Mouse (Mus musculus): Measurements from ENCODE around the gene Tcf19. TPM values are rescaled to one million over a fixed set of nuclear protein-coding genes. Genes with fewer than 3 reads are reported as not detected.

Tcf19 gene
- polyA plus RNA-seq (2012; ENCODE audit: insufficient read depth, insufficient read length, missing spikeins): 19.5 and 22.6 TPM in 2 replicates

DNA sequence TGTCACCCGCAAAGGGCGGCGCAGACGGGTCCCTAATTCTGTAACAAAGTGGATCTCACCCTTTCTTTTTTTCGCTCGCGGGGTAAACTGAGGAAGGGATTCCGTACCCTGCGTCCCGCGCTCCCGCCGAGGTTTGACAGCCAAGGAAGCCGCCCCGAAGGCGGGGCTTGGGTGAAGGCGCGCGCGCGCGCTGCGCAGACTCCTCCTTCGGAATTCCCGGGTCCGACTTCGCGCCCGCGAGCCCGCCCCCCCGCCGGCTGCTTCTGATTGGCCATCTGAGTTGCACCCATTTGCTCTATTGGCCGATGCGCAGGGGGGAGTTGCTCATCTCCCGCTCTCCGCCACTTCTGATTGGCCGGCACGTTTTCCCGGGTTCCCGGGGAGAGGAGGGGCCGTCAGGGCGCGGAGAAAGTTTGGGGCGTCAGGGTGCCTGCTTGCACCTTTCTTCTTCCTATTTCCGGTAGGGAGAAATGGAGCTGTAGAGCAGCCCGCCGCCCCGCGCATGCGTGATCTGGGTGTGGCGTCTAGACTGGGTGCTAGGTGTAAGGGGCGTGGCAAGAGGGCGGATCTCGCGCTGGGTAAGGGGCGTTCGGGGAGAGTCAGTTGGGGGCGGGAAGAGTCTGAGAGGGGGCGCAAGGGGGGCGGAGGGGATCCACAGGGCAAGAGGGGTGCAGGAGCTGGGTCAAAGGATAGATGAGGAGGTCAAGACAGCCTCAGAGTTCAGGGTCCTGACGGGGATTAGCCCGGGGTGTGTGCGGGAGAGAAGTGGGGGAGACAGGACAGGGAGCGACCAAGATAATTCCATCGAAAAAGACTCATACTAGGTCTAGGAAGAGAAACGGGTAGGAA lies at the start of gene Tcf19, which contains the start of gene Cchcr1:
Tcf19 (minus strand) TSS at position 173 of the 849 bp plus-strand sequence.
Cchcr1 (plus strand) TSS at position 449 of the 849 bp plus-strand sequence.
- Histone ChIP-seq H3K4me3 (ENCODE audit: insufficient read depth, low read length) (peak within 1 kb of the TSS; percentile 62), H3K4me1 (ENCODE audit: control insufficient read depth, insufficient read depth, low read length) (peaks cover 14% of the 10 kb centered on the region), H3K27ac (ENCODE audit: insufficient read depth, low read depth, low read length) (no peak within 1 kb of the TSS)
- no peak for TF ChIP-seq POLR2A (IDR thresholded peaks at IDR 0.05; ENCODE audit: borderline replicate concordance, low read depth, low read length)
- TF ChIP-seq CTCF (IDR thresholded peaks at IDR 0.05; ENCODE audit: low read depth, low read length): no peak

DNA sequence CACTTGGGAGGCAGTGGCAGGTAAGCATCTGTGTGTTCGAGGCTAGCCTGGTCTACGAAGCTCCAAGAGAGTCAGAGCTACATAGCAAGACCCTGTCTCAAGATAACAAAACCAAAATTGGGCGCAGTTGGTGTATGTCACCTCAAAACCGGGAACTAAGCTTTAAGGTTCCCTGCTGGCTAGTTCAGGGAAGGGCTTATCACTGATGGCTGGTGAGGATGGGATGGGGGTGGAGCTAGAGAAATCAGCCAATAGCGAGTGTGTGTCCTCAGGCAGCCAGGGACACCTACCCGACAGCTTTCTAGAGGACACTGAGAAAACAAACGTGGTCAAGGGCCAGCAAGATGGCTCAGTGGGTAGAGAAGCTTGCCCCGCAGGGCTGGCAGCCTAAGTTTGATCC lies 41.6 kb upstream of the Tcf19 start:
- Histone ChIP-seq H3K4me1 (ENCODE audit: control insufficient read depth, insufficient read depth, low read length) (0 out of 2 replicates have a peak, but pooled peaks cover 3% of the 10 kb centered on the region), H3K4me3 (ENCODE audit: insufficient read depth, low read length) (no peak overlapping the region), H3K27ac (ENCODE audit: insufficient read depth, low read depth, low read length) (no peak overlapping the region)
- TF ChIP-seq POLR2A (IDR thresholded peaks at IDR 0.05; ENCODE audit: borderline replicate concordance, low read depth, low read length) (no peak), CTCF (IDR thresholded peaks at IDR 0.05; ENCODE audit: low read depth, low read length) (no peak)

DNA sequence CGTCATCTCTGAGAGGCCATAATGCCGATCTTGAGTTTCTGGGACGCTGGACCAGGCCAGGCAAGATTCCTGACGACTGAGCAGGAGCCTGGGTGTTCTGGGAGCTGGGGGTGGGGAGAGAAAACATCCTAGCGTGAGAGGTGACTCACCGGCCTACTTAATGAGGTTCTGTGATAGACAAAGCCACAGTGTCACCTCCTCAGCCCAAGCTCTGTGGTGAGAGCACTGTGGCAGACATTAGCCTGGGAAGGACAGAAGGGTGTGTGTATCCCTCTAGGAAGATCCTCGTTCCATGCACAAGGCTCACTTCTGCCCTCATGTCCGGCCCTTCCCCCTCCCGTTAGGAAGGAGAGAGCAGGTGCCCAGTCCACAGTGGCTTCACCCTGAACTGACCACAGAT lies 40.7 kb upstream of the Tcf19 start:
- H3K4me1 ChIP-seq (ENCODE audit: control insufficient read depth, insufficient read depth, low read length): 0 out of 2 replicates have a peak, but pooled peaks cover 3% of the 10 kb centered on the region
- no peak overlapping the region for H3K4me3 ChIP-seq (ENCODE audit: insufficient read depth, low read length)
- TF ChIP-seq CTCF (IDR thresholded peaks at IDR 0.05; ENCODE audit: low read depth, low read length) (no peak), POLR2A (IDR thresholded peaks at IDR 0.05; ENCODE audit: borderline replicate concordance, low read depth, low read length) (no peak)
- H3K27ac ChIP-seq (ENCODE audit: insufficient read depth, low read depth, low read length): no peak overlapping the region

DNA sequence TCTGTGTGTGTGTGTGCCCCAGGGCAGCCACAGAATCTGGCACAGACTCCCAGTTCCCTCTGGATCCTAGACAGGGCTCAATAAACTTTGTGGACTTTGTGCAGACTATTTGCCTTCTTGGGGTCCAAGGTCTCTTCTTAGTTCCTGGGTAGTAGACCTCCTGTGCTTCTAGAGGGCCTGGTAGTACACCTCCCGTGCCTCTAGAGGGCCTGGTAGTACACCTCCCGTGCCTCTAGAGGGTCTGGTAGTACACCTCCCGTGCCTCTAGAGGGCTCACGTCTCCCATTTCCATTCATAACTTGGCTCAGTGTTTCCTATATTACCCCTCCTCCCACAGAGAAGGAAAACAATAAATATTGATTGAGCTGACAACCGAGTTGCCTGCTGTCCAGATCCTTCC lies 40.2 kb upstream of the Tcf19 start:
- peak; percentile 30; the same call in 1 of the 2 replicates for TF ChIP-seq CTCF (IDR thresholded peaks at IDR 0.05; ENCODE audit: low read depth, low read length)
- no peak for TF ChIP-seq POLR2A (IDR thresholded peaks at IDR 0.05; ENCODE audit: borderline replicate concordance, low read depth, low read length)
- Histone ChIP-seq H3K27ac (ENCODE audit: insufficient read depth, low read depth, low read length) (no peak overlapping the region), H3K4me1 (ENCODE audit: control insufficient read depth, insufficient read depth, low read length) (0 out of 2 replicates have a peak, but pooled peaks cover 3% of the 10 kb centered on the region), H3K4me3 (ENCODE audit: insufficient read depth, low read length) (no peak overlapping the region)

DNA sequence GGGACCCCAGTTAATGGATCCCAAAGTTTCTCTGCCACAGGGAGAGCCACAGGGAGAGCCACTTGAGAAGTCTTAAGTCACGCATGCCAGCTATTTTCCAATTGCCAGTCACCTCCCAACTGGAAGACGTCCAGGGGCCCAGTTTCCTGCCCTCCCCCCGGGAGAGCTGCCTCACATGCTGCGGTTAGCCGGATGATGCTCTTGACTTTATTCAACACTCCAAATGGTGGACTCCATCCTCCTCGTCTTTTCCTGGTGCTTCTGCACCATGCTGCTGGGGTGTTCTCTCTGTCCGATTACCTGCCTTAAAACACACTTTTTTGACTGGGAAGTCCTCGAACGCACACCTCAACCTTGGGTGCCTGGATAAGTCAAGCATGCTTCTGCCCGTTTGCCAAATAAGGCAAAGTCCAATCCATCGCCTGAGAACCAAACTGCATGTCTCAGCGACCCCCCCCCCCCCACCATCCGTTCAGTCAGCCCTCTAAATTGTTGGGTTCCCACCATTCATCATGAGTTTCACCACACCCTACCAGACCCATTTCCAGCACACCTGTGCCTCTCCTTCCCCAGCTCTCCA lies 39.7 kb upstream of the Tcf19 start:
- H3K4me3 ChIP-seq (ENCODE audit: insufficient read depth, low read length): no peak overlapping the region

DNA sequence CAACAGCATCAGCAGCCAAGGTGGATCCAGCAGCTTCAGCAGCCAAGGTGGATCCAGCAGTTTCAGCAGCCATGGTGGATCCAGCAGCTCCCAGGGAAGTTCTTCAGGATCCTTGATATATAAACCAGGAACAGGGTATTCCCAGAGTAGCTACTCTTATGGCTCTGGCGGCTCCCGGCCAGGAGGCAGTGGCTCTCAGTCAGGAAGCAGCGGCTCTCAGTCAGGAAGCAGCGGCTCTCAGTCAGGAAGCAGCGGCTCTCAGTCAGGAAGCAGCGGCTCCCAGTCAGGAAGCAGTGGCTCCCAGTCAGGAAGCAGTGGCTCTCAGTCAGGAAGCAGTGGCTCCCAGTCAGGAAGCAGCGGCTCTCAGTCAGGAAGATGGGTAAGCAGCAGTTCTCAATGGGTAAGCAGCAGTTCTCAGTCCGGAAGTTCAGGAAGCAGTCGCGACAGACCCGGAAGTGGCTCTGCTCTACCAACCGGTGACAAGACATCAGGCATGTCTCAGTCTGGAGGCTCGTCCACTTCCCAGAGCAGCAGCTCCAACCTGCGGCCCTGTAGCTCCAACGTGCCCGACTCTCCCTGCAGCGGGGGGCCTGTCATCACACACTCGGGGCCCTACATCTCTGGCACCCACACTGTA lies 38.3 kb upstream of the Tcf19 start:
- H3K4me1 ChIP-seq (ENCODE audit: control insufficient read depth, insufficient read depth, low read length): 0 out of 2 replicates have a peak, but pooled peaks cover 3% of the 10 kb centered on the region
- H3K4me3 ChIP-seq (ENCODE audit: insufficient read depth, low read length): no peak overlapping the region
- TF ChIP-seq CTCF (IDR thresholded peaks at IDR 0.05; ENCODE audit: low read depth, low read length) (no peak), POLR2A (IDR thresholded peaks at IDR 0.05; ENCODE audit: borderline replicate concordance, low read depth, low read length) (no peak)
- no peak overlapping the region for H3K27ac ChIP-seq (ENCODE audit: insufficient read depth, low read depth, low read length)

More for the DNA sequence above, 39.7 kb upstream of the Tcf19 start:
- no peak overlapping the region for H3K27ac ChIP-seq (ENCODE audit: insufficient read depth, low read depth, low read length)
- 0 out of 2 replicates have a peak, but pooled peaks cover 3% of the 10 kb centered on the region for H3K4me1 ChIP-seq (ENCODE audit: control insufficient read depth, insufficient read depth, low read length)
- no peak for TF ChIP-seq POLR2A (IDR thresholded peaks at IDR 0.05; ENCODE audit: borderline replicate concordance, low read depth, low read length)
- no peak for TF ChIP-seq CTCF (IDR thresholded peaks at IDR 0.05; ENCODE audit: low read depth, low read length)

DNA sequence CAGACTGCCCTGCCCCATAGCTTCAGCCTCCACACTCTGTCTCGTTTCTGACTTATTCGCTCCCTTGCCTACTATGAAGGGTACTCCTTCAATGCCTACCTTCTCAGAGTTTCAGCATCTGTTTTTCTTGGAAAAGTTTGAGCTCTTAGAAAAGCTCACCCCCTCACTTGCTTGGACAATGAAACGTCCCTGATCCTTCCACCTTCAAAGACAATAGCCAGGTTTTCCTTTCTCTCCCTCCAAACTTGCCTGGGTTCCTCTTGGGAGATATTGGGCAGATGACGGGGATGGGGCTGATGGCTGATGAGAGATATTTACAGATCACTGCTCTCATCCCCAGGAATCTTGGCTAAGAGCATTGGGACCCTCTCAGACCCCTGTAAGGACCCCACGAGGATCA lies 37.7 kb upstream of the Tcf19 start:
- H3K4me3 ChIP-seq (ENCODE audit: insufficient read depth, low read length): no peak overlapping the region
- H3K4me1 ChIP-seq (ENCODE audit: control insufficient read depth, insufficient read depth, low read length): 0 out of 2 replicates have a peak, but pooled peaks cover 3% of the 10 kb centered on the region
- no peak for TF ChIP-seq POLR2A (IDR thresholded peaks at IDR 0.05; ENCODE audit: borderline replicate concordance, low read depth, low read length)
- TF ChIP-seq CTCF (IDR thresholded peaks at IDR 0.05; ENCODE audit: low read depth, low read length): no peak
- H3K27ac ChIP-seq (ENCODE audit: insufficient read depth, low read depth, low read length): no peak overlapping the region

DNA sequence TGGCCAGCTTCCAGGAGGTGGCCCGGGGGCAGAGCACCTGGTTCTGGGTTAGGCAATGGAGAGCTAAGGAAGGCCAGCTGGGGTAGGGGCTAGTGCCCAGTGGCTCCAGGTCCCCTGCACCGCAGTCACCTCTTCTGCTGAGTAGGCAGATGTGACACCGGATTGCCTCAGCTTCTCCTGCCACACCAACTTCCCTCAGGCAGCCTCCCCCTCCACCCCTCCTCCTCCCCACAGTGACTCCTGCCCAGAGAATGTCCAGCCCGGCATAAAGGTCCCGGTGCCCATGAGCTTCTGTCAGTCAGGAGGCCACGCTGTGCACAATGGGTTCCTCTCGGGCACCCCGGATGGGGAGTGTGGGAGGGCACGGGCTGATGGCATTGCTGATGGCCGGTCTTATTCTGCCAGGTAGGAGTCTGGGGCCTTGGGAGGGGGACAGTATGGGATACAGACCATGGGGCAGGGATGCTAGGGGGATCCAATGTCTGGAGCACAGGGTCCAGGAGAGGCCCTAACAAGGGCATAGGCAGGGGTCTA lies 35.3 kb upstream of the Tcf19 start, which contains the start of gene Cdsn:
Cdsn (plus strand) TSS at position 248 of the 534 bp plus-strand sequence.
- no peak within 1 kb of the TSS for H3K4me3 ChIP-seq (ENCODE audit: insufficient read depth, low read length)
- TF ChIP-seq POLR2A (IDR thresholded peaks at IDR 0.05; ENCODE audit: borderline replicate concordance, low read depth, low read length): no peak
- no peak within 1 kb of the TSS for H3K27ac ChIP-seq (ENCODE audit: insufficient read depth, low read depth, low read length)
- no peaks in the 10 kb centered on the region for H3K4me1 ChIP-seq (ENCODE audit: control insufficient read depth, insufficient read depth, low read length)

DNA sequence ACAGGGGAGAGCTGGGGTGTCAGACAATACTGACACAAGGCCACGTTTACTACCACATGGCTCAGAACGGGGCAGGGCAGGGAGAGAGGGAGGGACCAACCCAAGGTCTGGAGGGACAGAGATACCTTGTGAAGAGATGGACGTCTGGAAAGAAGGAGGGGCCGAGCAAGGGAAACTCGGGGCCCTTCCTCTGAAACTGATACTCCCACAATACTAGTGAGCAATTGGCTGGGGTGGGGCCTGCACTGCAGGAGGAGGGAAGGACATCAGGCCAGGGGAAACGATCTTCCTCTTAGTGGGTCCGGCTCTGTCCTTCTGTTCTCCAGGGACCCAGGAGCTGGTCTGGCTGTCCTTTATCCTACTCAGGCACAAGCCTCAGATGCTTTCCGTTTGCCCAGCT lies 34.2 kb upstream of the Tcf19 start:
- TF ChIP-seq CTCF (IDR thresholded peaks at IDR 0.05; ENCODE audit: low read depth, low read length) (no peak), POLR2A (IDR thresholded peaks at IDR 0.05; ENCODE audit: borderline replicate concordance, low read depth, low read length) (no peak)
- no peak overlapping the region for H3K27ac ChIP-seq (ENCODE audit: insufficient read depth, low read depth, low read length)
- no peaks in the 10 kb centered on the region for H3K4me1 ChIP-seq (ENCODE audit: control insufficient read depth, insufficient read depth, low read length)
- H3K4me3 ChIP-seq (ENCODE audit: insufficient read depth, low read length): no peak overlapping the region
